Mouse (Mus musculus) intestine, embryonic 16.5 days (tissue): Measurements from ENCODE around the gene Tgfa. TPM values are rescaled to one million over a fixed set of nuclear protein-coding genes. Genes with fewer than 3 reads are reported as not detected.
A peak's percentile ranks its signal among the peaks of the same experiment; 100 is the strongest.

Experiments used
- ATAC-seq: fragments of 200-750 bp; cut with Nextera tagmentation; 2 replicates; pipeline ENCODE4 v1.8.0; 2017; ENCODE audit warnings: moderate TSS enrichment, moderate library complexity
- H3K27ac ChIP-seq: fragments of 300-500 bp; sonication (generic); 2 replicates; pipeline ENCODE4 v1.5.1; 2014; ENCODE audit warnings: mild to moderate bottlenecking, low read length
- H3K27me3 ChIP-seq: fragments of 300-500 bp; sonication (generic); replicated peaks from 2 replicates; pipeline ENCODE4 v1.6.1; 2014; ENCODE audit warnings: low read length, control low read depth, mixed read lengths; ENCODE audit not compliant: control insufficient read depth, insufficient read depth
- H3K36me3 ChIP-seq: fragments of 300-500 bp; sonication (generic); 2 replicates; pipeline ENCODE4 v1.6.1; 2014; ENCODE audit warnings: low read length, control low read depth; ENCODE audit not compliant: control insufficient read depth, insufficient read depth
- H3K4me1 ChIP-seq: fragments of 300-500 bp; sonication (generic); 2 replicates; pipeline ENCODE4 v1.6.1; 2014; ENCODE audit warnings: low read length, control low read depth, mixed read lengths; ENCODE audit not compliant: control insufficient read depth, insufficient read depth
- H3K4me2 ChIP-seq: fragments of 300-500 bp; sonication (generic); 2 replicates; pipeline ENCODE4 v1.6.1; 2014; ENCODE audit warnings: low read depth, low read length, control low read depth
- H3K4me3 ChIP-seq: fragments of 300-500 bp; sonication (generic); 2 replicates; pipeline ENCODE4 v1.5.1; 2014; ENCODE audit warnings: mild to moderate bottlenecking, low read length
- H3K9ac ChIP-seq: fragments of 300-500 bp; sonication (generic); 2 replicates; pipeline ENCODE4 v1.6.1; 2014; ENCODE audit warnings: low read depth, low read length
- H3K9me3 ChIP-seq: fragments of 300-500 bp; sonication (generic); 2 replicates; pipeline ENCODE4 v1.6.1; 2016; ENCODE audit warnings: low read length, control low read depth; ENCODE audit not compliant: control insufficient read depth
- WGBS: fragments of 180-500 bp; shearing (Covaris S2); extraction: QIAGEN DNeasy Blood & Tissue Kit; methylation state at CpG from one replicate; pipeline ENCODE4 v1.1.7; 2014; 5-methylcytosine and 5-hydroxymethylcytosine counted together
- polyA plus RNA-seq: library from polyadenylated mRNA; unstranded; fragments of >200 nt; fragmentation: Nextera tagmentation; extraction: Ambion mirVana; gene quantifications from 2 replicates; pipeline ENCODE4 v1.2.1, GENCODE M21; 2015

The Tgfa gene
- polyA plus RNA-seq, 1 experiment from 2014 or later = 6.0 TPM

- H3K4me1 ChIP-seq = no peaks in the 10 kb centered on the region
- no peak for ATAC-seq
- H3K27ac ChIP-seq = no peak overlapping the region
- H3K27me3 ChIP-seq = no peaks in the 10 kb centered on the region
- no peak overlapping the region for H3K4me3 ChIP-seq
- no peak overlapping the region for H3K9ac ChIP-seq
- 51% methylated on average over 4 of the region's 4 CpGs for WGBS
- no peaks in the 10 kb centered on the region for H3K36me3 ChIP-seq
- H3K9me3 ChIP-seq = no peaks in the 10 kb centered on the region; the same call in 1 of the 2 replicates
- H3K4me2 ChIP-seq = no peak overlapping the region
These were observed 50.9 kb downstream of the Tgfa start for GRCm38 (mm10) chr6:86245965-86246364.

DNA sequence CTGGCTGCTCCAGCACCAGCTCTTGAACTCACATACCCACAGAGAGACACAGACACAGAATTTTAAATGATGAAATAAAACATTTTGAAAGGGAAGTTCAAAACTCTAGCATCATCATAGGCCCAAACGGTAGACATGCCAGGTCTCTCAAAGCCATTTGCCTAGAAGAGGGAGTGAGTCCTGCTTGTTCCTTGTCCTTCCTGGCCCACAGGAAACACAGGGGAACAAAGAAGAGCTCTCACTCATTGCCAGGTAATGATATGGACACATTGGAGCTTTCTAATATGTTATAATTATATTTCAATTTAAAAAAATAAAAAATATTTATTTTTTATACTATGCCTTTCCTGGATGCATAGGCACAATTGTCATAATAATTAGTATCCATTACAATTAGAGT is 53.5 kb downstream of the Tgfa start:
- H3K9me3 ChIP-seq = no peaks in the 10 kb centered on the region
- no peaks in the 10 kb centered on the region for H3K4me1 ChIP-seq
- no peaks in the 10 kb centered on the region for H3K36me3 ChIP-seq
- no peak for ATAC-seq
- no peak overlapping the region for H3K4me2 ChIP-seq
- WGBS = 90% methylated on average over 1 of the region's 1 CpGs
- no peak overlapping the region for H3K27ac ChIP-seq
- no peak overlapping the region for H3K4me3 ChIP-seq
- no peak overlapping the region for H3K9ac ChIP-seq
- no peaks in the 10 kb centered on the region for H3K27me3 ChIP-seq

GRCm38 (mm10) chr6:86249042-86249441 is 54.0 kb downstream of the Tgfa start:
- Histone ChIP-seq H3K27me3 (no peaks in the 10 kb centered on the region), H3K9me3 (no peaks in the 10 kb centered on the region), H3K4me1 (no peaks in the 10 kb centered on the region), H3K4me3 (no peak overlapping the region), H3K27ac (no peak overlapping the region), H3K4me2 (no peak overlapping the region), H3K36me3 (no peaks in the 10 kb centered on the region), H3K9ac (no peak overlapping the region)
- 68% methylated on average over 16 of the region's 16 CpGs for WGBS
- no peak for ATAC-seq

DNA sequence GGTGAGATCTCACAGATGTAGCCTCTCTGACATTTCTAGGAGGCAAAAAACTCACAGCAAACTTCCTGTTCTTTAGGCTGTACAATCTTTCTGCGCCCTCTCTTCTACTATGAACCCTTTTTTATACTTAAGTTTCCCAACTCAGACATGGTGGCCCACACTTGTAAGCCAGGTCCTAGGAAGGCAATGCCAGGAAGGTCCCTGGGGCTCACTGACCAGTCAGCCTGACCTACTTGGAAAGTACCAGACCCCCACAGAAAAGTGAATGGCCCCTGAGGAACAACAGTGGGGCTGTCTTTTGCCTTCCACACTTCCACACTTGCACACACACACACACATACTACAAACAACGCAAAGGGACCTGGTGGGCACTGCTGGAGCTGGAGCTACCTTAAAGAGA is 55.2 kb downstream of the Tgfa start:
- no peak overlapping the region for H3K4me3 ChIP-seq
- H3K36me3 ChIP-seq = no peaks in the 10 kb centered on the region
- no peak overlapping the region for H3K9ac ChIP-seq
- no peak overlapping the region for H3K4me2 ChIP-seq
- 91% methylated on average over 2 of the region's 2 CpGs for whole genome bisulfite sequencing
- no peak for ATAC-seq
- H3K27me3 ChIP-seq = no peaks in the 10 kb centered on the region
- H3K27ac ChIP-seq = no peak overlapping the region
- no peaks in the 10 kb centered on the region for H3K4me1 ChIP-seq
- H3K9me3 ChIP-seq = no peaks in the 10 kb centered on the region

DNA sequence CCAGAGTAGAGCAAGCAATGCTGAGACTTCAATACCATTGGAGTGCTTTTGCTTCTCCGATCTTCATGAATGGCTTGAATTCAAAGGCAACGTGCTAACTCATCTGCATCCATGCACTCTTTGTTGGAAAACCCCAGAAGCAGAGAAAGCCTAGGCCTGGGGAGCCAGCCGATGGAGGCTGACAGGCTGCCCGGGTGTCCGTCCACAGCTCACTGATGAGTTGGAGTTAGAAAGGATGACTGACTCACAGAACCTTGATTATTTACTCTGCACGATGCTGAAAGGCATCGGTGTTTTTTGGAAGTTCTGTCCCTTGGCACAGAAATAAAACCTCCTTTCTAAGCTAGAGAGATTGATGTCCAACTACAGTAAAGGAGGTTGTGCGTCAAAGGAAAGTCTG is 55.8 kb downstream of the Tgfa start:
- Histone ChIP-seq H3K9ac (no peak overlapping the region), H3K4me1 (no peaks in the 10 kb centered on the region), H3K4me2 (no peak overlapping the region), H3K36me3 (no peaks in the 10 kb centered on the region), H3K4me3 (no peak overlapping the region), H3K9me3 (no peaks in the 10 kb centered on the region), H3K27ac (no peak overlapping the region), H3K27me3 (no peaks in the 10 kb centered on the region)
- no peak for ATAC-seq
- 84% methylated on average over 8 of the region's 8 CpGs for WGBS

- no peak for ATAC-seq
- H3K36me3 ChIP-seq = no peaks in the 10 kb centered on the region
- no peak overlapping the region for H3K4me2 ChIP-seq
- H3K27ac ChIP-seq = no peak overlapping the region
- no peak overlapping the region for H3K4me3 ChIP-seq
- H3K4me1 ChIP-seq = no peaks in the 10 kb centered on the region
- WGBS = 49% methylated on average over 10 of the region's 10 CpGs
- no peaks in the 10 kb centered on the region for H3K9me3 ChIP-seq
- no peaks in the 10 kb centered on the region for H3K27me3 ChIP-seq
- no peak overlapping the region for H3K9ac ChIP-seq
These were observed 57.4 kb downstream of the Tgfa start for GRCm38 (mm10) chr6:86252176-86253125.

DNA sequence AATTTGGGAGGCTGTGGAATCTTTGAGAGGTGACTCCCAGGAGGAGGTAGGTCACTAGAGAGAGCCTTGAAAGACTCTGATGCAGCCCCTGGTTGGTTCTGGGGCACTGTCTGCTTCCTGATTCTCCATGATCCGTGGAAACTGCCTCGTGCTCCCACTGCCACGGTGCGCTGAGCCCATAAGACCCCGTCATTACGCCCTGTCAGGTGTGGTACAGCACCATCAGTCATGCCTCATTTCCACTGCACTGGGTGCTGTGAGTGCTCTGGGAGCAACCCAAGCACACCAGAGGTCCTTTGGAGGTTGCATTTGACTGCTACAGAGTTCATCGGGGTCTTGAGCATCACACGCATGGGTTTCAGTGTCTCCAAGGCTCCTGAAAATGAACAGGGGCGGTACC is 60.9 kb downstream of the Tgfa start:
- Histone ChIP-seq H3K4me3 (no peak overlapping the region), H3K4me1 (no peaks in the 10 kb centered on the region), H3K9me3 (no peaks in the 10 kb centered on the region), H3K27ac (no peak overlapping the region), H3K9ac (no peak overlapping the region), H3K36me3 (no peaks in the 10 kb centered on the region), H3K4me2 (no peak overlapping the region), H3K27me3 (no peaks in the 10 kb centered on the region)
- ATAC-seq = no peak
- WGBS = 90% methylated on average over 9 of the region's 9 CpGs

DNA sequence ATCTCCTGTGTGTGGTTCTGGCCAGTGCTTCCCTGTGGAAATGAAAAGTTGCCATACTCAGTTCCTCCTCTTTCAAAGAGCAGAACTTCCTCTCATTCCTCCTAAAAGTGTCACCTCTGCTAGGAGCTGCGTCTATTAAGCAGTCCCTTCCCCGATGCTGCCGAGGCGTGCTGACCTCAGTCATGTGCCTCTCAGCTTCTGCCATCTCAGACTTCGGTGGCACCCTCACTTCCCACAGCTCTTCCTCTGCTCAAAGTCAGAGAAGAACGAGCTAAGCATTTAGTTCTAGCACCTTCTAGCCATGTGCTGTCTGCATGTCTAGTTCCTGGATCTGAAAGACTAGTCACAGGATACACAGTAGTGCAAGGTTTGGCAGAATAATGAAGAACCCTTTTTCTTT is 64.2 kb downstream of the Tgfa start:
- Histone ChIP-seq H3K27me3 (no peaks in the 10 kb centered on the region), H3K4me1 (no peaks in the 10 kb centered on the region), H3K9ac (no peak overlapping the region), H3K27ac (no peak overlapping the region), H3K4me3 (no peak overlapping the region), H3K36me3 (no peaks in the 10 kb centered on the region), H3K4me2 (no peak overlapping the region), H3K9me3 (no peaks in the 10 kb centered on the region)
- WGBS = 87% methylated on average over 6 of the region's 6 CpGs
- ATAC-seq = no peak

- 43% methylated on average over 7 of the region's 7 CpGs for WGBS
- Histone ChIP-seq H3K27ac (no peak overlapping the region), H3K36me3 (no peaks in the 10 kb centered on the region), H3K9ac (no peak overlapping the region), H3K4me2 (no peak overlapping the region), H3K4me3 (no peak overlapping the region), H3K9me3 (no peaks in the 10 kb centered on the region), H3K27me3 (no peaks in the 10 kb centered on the region), H3K4me1 (no peaks in the 10 kb centered on the region)
- peak; percentile 65 for ATAC-seq
These were observed 65.5 kb downstream of the Tgfa start for GRCm38 (mm10) chr6:86260322-86261050.
